Mouse (Mus musculus) embryonic fibroblast, embryonic 13.5 days (primary cell): ENCODE results near the gene Fgfr3. TPM values are rescaled to one million over a fixed set of nuclear protein-coding genes. Genes with fewer than 3 reads are reported as not detected.

Experiments
- H3K27ac ChIP-seq: 2 replicates; pipeline ENCODE4 v1.5.1; 2012; ENCODE audit warnings: low read length, control low read depth, inconsistent platforms; ENCODE audit not compliant: insufficient read depth
- H3K4me1 ChIP-seq: 2 replicates; pipeline ENCODE4 v1.6.1; 2011; ENCODE audit warnings: low read length; ENCODE audit not compliant: control insufficient read depth, insufficient read depth
- H3K4me3 ChIP-seq: 2 replicates; pipeline ENCODE4 v1.5.1; 2011; ENCODE audit warnings: mild to moderate bottlenecking, control low read depth, low read length; ENCODE audit not compliant: insufficient read depth
- CTCF ChIP-seq: IDR thresholded peaks from 2 replicates; pipeline ENCODE4 v1.5.1; 2011; ENCODE audit warnings: mild to moderate bottlenecking, control low read depth, low read length, moderate library complexity, borderline replicate concordance; ENCODE audit not compliant: insufficient read depth
- POLR2A ChIP-seq: IDR thresholded peaks from 2 replicates; pipeline ENCODE4 v1.6.1; 2011; ENCODE audit warnings: low read depth, mild to moderate bottlenecking, control low read depth, low read length, moderate library complexity
- polyA plus RNA-seq: library from polyadenylated mRNA; stranded (reverse); fragments of >200 nt; gene quantifications from 2 replicates; pipeline ENCODE4 v1.2.4, GENCODE M21; 2011; ENCODE audit warnings: low read depth; ENCODE audit not compliant: missing spikeins, insufficient read length

Fgfr3 gene
- polyA plus RNA-seq, 1 experiment, result 1.7 TPM

GRCm38 (mm10) chr5:33687142-33687541 lies 34.3 kb upstream of the Fgfr3 start:
- TF ChIP-seq CTCF (no peak), POLR2A (no peak)
- Histone ChIP-seq H3K4me3 (no peak overlapping the region), H3K27ac (no peak overlapping the region), H3K4me1 (no peaks in the 10 kb centered on the region)

GRCm38 (mm10) chr5:33688278-33689220 lies 32.9 kb upstream of the Fgfr3 start:
- Histone ChIP-seq H3K27ac (no peak overlapping the region), H3K4me3 (no peak overlapping the region), H3K4me1 (no peaks in the 10 kb centered on the region)
- TF ChIP-seq POLR2A (no peak), CTCF (no peak)

- Histone ChIP-seq H3K27ac (no peak overlapping the region), H3K4me1 (no peaks in the 10 kb centered on the region), H3K4me3 (no peak overlapping the region)
- TF ChIP-seq CTCF (no peak), POLR2A (no peak)
These were observed 32.1 kb upstream of the Fgfr3 start for GRCm38 (mm10) chr5:33689221-33689844.

- Histone ChIP-seq H3K27ac (no peak overlapping the region), H3K4me3 (no peak overlapping the region), H3K4me1 (no peaks in the 10 kb centered on the region)
- no peak for TF ChIP-seq POLR2A
- TF ChIP-seq CTCF, result no peak
These were observed 31.4 kb upstream of the Fgfr3 start for GRCm38 (mm10) chr5:33689852-33690645.

- Histone ChIP-seq H3K4me1 (no peaks in the 10 kb centered on the region), H3K4me3 (no peak overlapping the region), H3K27ac (no peak overlapping the region)
- TF ChIP-seq POLR2A, result no peak
- TF ChIP-seq CTCF, result no peak
These were observed 29.1 kb upstream of the Fgfr3 start for GRCm38 (mm10) chr5:33692393-33692792.

GRCm38 (mm10) chr5:33694461-33694847 lies 27.0 kb upstream of the Fgfr3 start:
- Histone ChIP-seq H3K27ac (no peak overlapping the region), H3K4me3 (no peak overlapping the region), H3K4me1 (no peaks in the 10 kb centered on the region)
- TF ChIP-seq POLR2A (no peak), CTCF (no peak)

- H3K4me1 ChIP-seq, result no peaks in the 10 kb centered on the region
- no peak for TF ChIP-seq POLR2A
- TF ChIP-seq CTCF, result no peak
- 0 out of 2 replicates have a peak overlapping the region, but pooled peaks have one; percentile 10 for H3K4me3 ChIP-seq
- H3K27ac ChIP-seq, result no peak overlapping the region
These were observed 26.4 kb upstream of the Fgfr3 start for GRCm38 (mm10) chr5:33694848-33695717.

GRCm38 (mm10) chr5:33695718-33696121 lies 25.8 kb upstream of the Fgfr3 start:
- Histone ChIP-seq H3K4me3 (0 out of 2 replicates have a peak overlapping the region, but pooled peaks have one; percentile 10), H3K27ac (no peak overlapping the region), H3K4me1 (no peaks in the 10 kb centered on the region)
- TF ChIP-seq CTCF (no peak), POLR2A (no peak)

- no peak overlapping the region for H3K27ac ChIP-seq
- H3K4me1 ChIP-seq, result no peaks in the 10 kb centered on the region
- TF ChIP-seq CTCF, result no peak
- TF ChIP-seq POLR2A, result no peak
- H3K4me3 ChIP-seq, result no peak overlapping the region
These were observed 25.0 kb upstream of the Fgfr3 start for GRCm38 (mm10) chr5:33696430-33696829.
